Mouse (Mus musculus) CH12.LX (cell line): Measurements from ENCODE around the gene Frs3. TPM values are rescaled to one million over a fixed set of nuclear protein-coding genes. Genes with fewer than 3 reads are reported as not detected.

Experiments used
- DNase-seq: peaks from one replicate; pipeline ENCODE4 v3.0.0-alpha.2; 2013; ENCODE audit errors: extremely low read depth
- H3K27ac ChIP-seq: 2 replicates; pipeline ENCODE4 v1.5.1; 2012; ENCODE audit warnings: low read depth, mild to moderate bottlenecking, control low read depth, moderate library complexity; ENCODE audit not compliant: insufficient read depth
- H3K27me3 ChIP-seq: replicated peaks from 2 replicates; pipeline ENCODE3; 2012; ENCODE audit warnings: inconsistent platforms
- H3K36me3 ChIP-seq, 2 experiments: replicated peaks in 1 of 2; 2 replicates each; pipeline versions ENCODE3 to v1.6.1; 2012; ENCODE audit warnings: inconsistent platforms in 1 of 2, low read length in 1 of 2, mild to moderate bottlenecking in 1 of 2, mixed read lengths in 1 of 2, moderate library complexity in 1 of 2; ENCODE audit not compliant: control insufficient read depth in 1 of 2, insufficient read depth in 1 of 2
- H3K4me1 ChIP-seq, 2 experiments: 2 replicates each; pipeline ENCODE4 v1.6.1; 2012; ENCODE audit warnings: inconsistent platforms in 1 of 2, moderate library complexity in 1 of 2; ENCODE audit not compliant: insufficient read depth in 2 of 2, control insufficient read depth in 1 of 2
- H3K4me2 ChIP-seq: 2 replicates; pipeline ENCODE4 v1.6.1; 2012; ENCODE audit warnings: low read depth, mild to moderate bottlenecking, control low read depth; ENCODE audit not compliant: poor library complexity, insufficient read depth, severe bottlenecking
- H3K4me3 ChIP-seq, 3 experiments: fragments of 150-350 bp in 1 of 3; sonication (generic) in 1 of 3; replicated peaks in 1 of 3; 2 replicates each; pipeline versions ENCODE3 to v1.5.1; 2011 to 2012; ENCODE audit warnings: low read depth in 2 of 3, low read length in 2 of 3, mild to moderate bottlenecking in 2 of 3, moderate library complexity in 2 of 3, control low read depth in 1 of 3, improper control_type of control experiment in 1 of 3, inconsistent platforms in 1 of 3, mixed read lengths in 1 of 3; ENCODE audit not compliant: poor library complexity in 1 of 3
- H3K79me2 ChIP-seq: replicated peaks from 2 replicates; pipeline ENCODE4 v1.6.1; 2012; ENCODE audit warnings: mild to moderate bottlenecking, moderate library complexity; ENCODE audit not compliant: control insufficient read depth, poor library complexity, insufficient read depth, severe bottlenecking; ENCODE audit errors: extremely low read depth
- H3K9ac ChIP-seq: 2 replicates; pipeline ENCODE4 v1.6.1; 2012; ENCODE audit warnings: low read depth, mild to moderate bottlenecking, control low read depth, moderate library complexity; ENCODE audit not compliant: insufficient read depth
- H3K9me3 ChIP-seq: replicated peaks from 2 replicates; pipeline ENCODE3; 2012; ENCODE audit warnings: low read length, inconsistent platforms, mixed read lengths
- BHLHE40 ChIP-seq: IDR thresholded peaks from 2 replicates; pipeline ENCODE4 v1.6.1; 2011; ENCODE audit warnings: mild to moderate bottlenecking, low read depth, low read length, improper control_type of control experiment
- CHD1 ChIP-seq: IDR thresholded peaks from 2 replicates; pipeline ENCODE4 v1.6.1; 2012; ENCODE audit warnings: low read depth, low read length, improper control_type of control experiment, inconsistent platforms
- CHD2 ChIP-seq: IDR thresholded peaks from 2 replicates; pipeline ENCODE4 v1.6.1; 2011; ENCODE audit warnings: low read length, improper control_type of control experiment
- CTCF ChIP-seq, 2 experiments: IDR thresholded peaks in 1 of 2; conservative IDR thresholded peaks in 1 of 2; 2 replicates each; pipeline ENCODE4 v1.5.1; 2011 to 2012; ENCODE audit warnings: low read depth in 2 of 2, low read length in 2 of 2, improper control_type of control experiment in 1 of 2, inconsistent platforms in 1 of 2, mild to moderate bottlenecking in 1 of 2, moderate library complexity in 1 of 2
- ELF1 ChIP-seq: IDR thresholded peaks from 2 replicates; pipeline ENCODE4 v1.6.1; 2014; ENCODE audit warnings: low read depth, mild to moderate bottlenecking, inconsistent platforms, low read length, improper control_type of control experiment
- GABPA ChIP-seq: IDR thresholded peaks from 2 replicates; pipeline ENCODE4 v1.6.1; 2012; ENCODE audit warnings: low read depth, low read length, improper control_type of control experiment, inconsistent platforms; ENCODE audit not compliant: insufficient replicate concordance
- HCFC1 ChIP-seq: IDR thresholded peaks from 2 replicates; pipeline ENCODE4 v1.6.1; 2012; ENCODE audit warnings: low read depth, mild to moderate bottlenecking, inconsistent platforms, low read length, improper control_type of control experiment
- IRF4 ChIP-seq: IDR thresholded peaks from 2 replicates; pipeline ENCODE4 v1.6.1; 2014; ENCODE audit warnings: low read depth, mild to moderate bottlenecking, inconsistent platforms, low read length, improper control_type of control experiment
- JUN ChIP-seq: IDR thresholded peaks from 2 replicates; pipeline ENCODE4 v1.6.1; 2011; ENCODE audit warnings: low read depth, mild to moderate bottlenecking, low read length, improper control_type of control experiment, moderate library complexity; ENCODE audit not compliant: insufficient read depth
- JUND ChIP-seq: conservative IDR thresholded peaks from 2 replicates; pipeline ENCODE4 v1.6.1; 2011; ENCODE audit warnings: low read depth, low read length, improper control_type of control experiment
- KAT2A ChIP-seq: IDR thresholded peaks from 2 replicates; pipeline ENCODE4 v1.6.1; 2012; ENCODE audit warnings: low read length, improper control_type of control experiment, inconsistent platforms; ENCODE audit not compliant: insufficient replicate concordance
- MAFK ChIP-seq: IDR thresholded peaks from 2 replicates; pipeline ENCODE4 v1.6.1; 2011; ENCODE audit warnings: low read length, improper control_type of control experiment; ENCODE audit not compliant: insufficient replicate concordance
- MAX ChIP-seq: IDR thresholded peaks from 2 replicates; pipeline ENCODE4 v1.6.1; 2011; ENCODE audit warnings: low read length, improper control_type of control experiment
- MAZ ChIP-seq: IDR thresholded peaks from 2 replicates; pipeline ENCODE4 v1.6.1; 2012; ENCODE audit warnings: low read depth, mild to moderate bottlenecking, inconsistent platforms, low read length, improper control_type of control experiment, moderate library complexity
- MEF2A ChIP-seq: IDR thresholded peaks from 2 replicates; pipeline ENCODE4 v1.6.1; 2014; ENCODE audit warnings: low read depth, mild to moderate bottlenecking, inconsistent platforms, low read length, improper control_type of control experiment, borderline replicate concordance
- MXI1 ChIP-seq: IDR thresholded peaks from 2 replicates; pipeline ENCODE4 v1.6.1; 2011; ENCODE audit warnings: mild to moderate bottlenecking, low read depth, low read length, improper control_type of control experiment
- MYC ChIP-seq: IDR thresholded peaks from 2 replicates; pipeline ENCODE4 v1.6.1; 2011; ENCODE audit warnings: low read depth, mild to moderate bottlenecking, improper control_type of control experiment, low read length
- NELFE ChIP-seq: IDR thresholded peaks from 2 replicates; pipeline ENCODE4 v1.6.1; 2011; ENCODE audit warnings: low read depth, low read length, improper control_type of control experiment
- NRF1 ChIP-seq: IDR thresholded peaks from 2 replicates; pipeline ENCODE4 v1.6.1; 2014; ENCODE audit warnings: low read depth, mild to moderate bottlenecking, inconsistent platforms, low read length, improper control_type of control experiment, moderate library complexity
- POLR2A ChIP-seq: IDR thresholded peaks from 2 replicates; pipeline ENCODE4 v1.6.1; 2011; ENCODE audit warnings: low read depth, mild to moderate bottlenecking, improper control_type of control experiment, low read length
- POLR2AphosphoS2 ChIP-seq: IDR thresholded peaks from 2 replicates; pipeline ENCODE4 v1.6.1; 2011; ENCODE audit warnings: low read depth, low read length, improper control_type of control experiment
- RAD21 ChIP-seq: IDR thresholded peaks from 2 replicates; pipeline ENCODE4 v1.6.1; 2011; ENCODE audit warnings: low read depth, mild to moderate bottlenecking, low read length, improper control_type of control experiment, moderate library complexity
- SIN3A ChIP-seq: IDR thresholded peaks from 2 replicates; pipeline ENCODE4 v1.6.1; 2012; ENCODE audit warnings: low read length, improper control_type of control experiment, inconsistent platforms
- SMC3 ChIP-seq: IDR thresholded peaks from 2 replicates; pipeline ENCODE4 v1.6.1; 2011; ENCODE audit warnings: low read depth, low read length, improper control_type of control experiment
- TBP ChIP-seq: conservative IDR thresholded peaks from 2 replicates; pipeline ENCODE4 v1.6.1; 2011; ENCODE audit warnings: low read depth, low read length, improper control_type of control experiment
- TCF12 ChIP-seq: IDR thresholded peaks from 2 replicates; pipeline ENCODE4 v1.6.1; 2014; ENCODE audit warnings: low read depth, mild to moderate bottlenecking, inconsistent platforms, low read length, improper control_type of control experiment
- UBTF ChIP-seq: IDR thresholded peaks from 2 replicates; pipeline ENCODE4 v1.6.1; 2012; ENCODE audit warnings: low read depth, mild to moderate bottlenecking, inconsistent platforms, low read length, improper control_type of control experiment, moderate library complexity
- USF1 ChIP-seq: IDR thresholded peaks from 2 replicates; pipeline ENCODE4 v1.6.1; 2014; ENCODE audit warnings: low read depth, mild to moderate bottlenecking, inconsistent platforms, low read length, improper control_type of control experiment
- ZC3H11A ChIP-seq: IDR thresholded peaks from 2 replicates; pipeline ENCODE4 v1.6.1; 2012; ENCODE audit warnings: low read depth, mild to moderate bottlenecking, inconsistent platforms, low read length, improper control_type of control experiment
- ZMIZ1 ChIP-seq: IDR thresholded peaks from 2 replicates; pipeline ENCODE4 v1.6.1; 2012; ENCODE audit warnings: low read depth, mild to moderate bottlenecking, inconsistent platforms, low read length, improper control_type of control experiment
- ZNF384 ChIP-seq: IDR thresholded peaks from 2 replicates; pipeline ENCODE4 v1.6.1; 2012; ENCODE audit warnings: low read depth, low read length, improper control_type of control experiment, inconsistent platforms
- dilution Hi-C: fragments of 300-500 bp; cut with MboI; formaldehyde crosslinking; loops from 2 replicates; pipeline ENCODE4 v1.14.3; 2020; ENCODE audit warnings: low sequenced_read_pairs; ENCODE audit not compliant: extremely low pct_unique_long_range_greater_than_20kb, extremely low pct_ligation_motif_present
- in situ Hi-C: fragments of 300-500 bp; cut with MboI; formaldehyde crosslinking; loops from 3 replicates; pipeline ENCODE4 v1.14.3; 2019; ENCODE audit warnings: low sequenced_read_pairs, low pct_ligation_motif_present, low pct_unique_long_range_greater_than_20kb, mixed read lengths
- polyA plus RNA-seq: library from polyadenylated mRNA; unstranded; fragments of >175 nt; gene quantifications from 2 replicates; pipeline ENCODE4 v1.2.1, GENCODE M21; 2012; ENCODE audit warnings: low read depth; ENCODE audit not compliant: insufficient read length
- total RNA-seq, 2 experiments: library from RNA; depleted of rRNA; stranded (reverse); fragments of 300-350 nt in 1 of 2; fragments of >200 nt in 1 of 2; gene quantifications; 2 replicates each; pipeline ENCODE4 v1.2.3; 2012 to 2014

The Frs3 gene
- total and polyA plus RNA-seq, 3 experiments: 0.54 to 2.9 (median 0.67) TPM

GRCm38 (mm10) chr17:47736856-47737255 lies 48.0 kb downstream of the Frs3 start, which contains the start of gene Tfeb:
Gene Tfeb (plus strand): TSS chr17:47737030.
- dilution Hi-C loops: no loop called here
- peak within 1 kb of the TSS; percentile 17; the same call in 1 of the 2 replicates for H3K4me2 ChIP-seq
- peak within 1 kb of the TSS; percentile 84 for H3K9ac ChIP-seq
- peaks cover 3% of the 10 kb centered on the region for H3K9me3 ChIP-seq
- H3K27me3 ChIP-seq: peaks cover under 1% of the 10 kb centered on the region
- H3K36me3 ChIP-seq: peaks cover 0 to 9% of the 10 kb centered on the region in 2 experiments
- in situ Hi-C loops: no loop called here
- peak within 1 kb of the TSS; percentile 99 for H3K27ac ChIP-seq
- H3K4me3 ChIP-seq: peak within 1 kb of the TSS; percentile 50 to 87 (median 79)
- TF ChIP-seq JUND (no peak), NRF1 (peak; percentile 48), SIN3A (peak; percentile 84), TBP (0 out of 2 replicates have a peak, but pooled peaks have one; percentile 14), BHLHE40 (0 out of 2 replicates have a peak, but pooled peaks have one; percentile 7), POLR2A (peak; percentile 41; the same call in 1 of the 2 replicates), CHD1 (0 out of 2 replicates have a peak, but pooled peaks have one; percentile 50), IRF4 (peak; percentile 71), GABPA (peak; percentile 77; the same call in 1 of the 2 replicates), TCF12 (peak; percentile 86), KAT2A (peak; percentile 98), CTCF (conservative IDR thresholded peaks at IDR 0.05 in 1 of 2, IDR thresholded peaks at IDR 0.05 in 1 of 2; ENCODE audit: low read depth in 2 of 2, low read length in 2 of 2) (peak in 1 of 2 experiments; percentile 94; a peak in 2 of 4 replicates), MAZ (peak; percentile 98), MAX (peak; percentile 34; the same call in 1 of the 2 replicates), MEF2A (peak; percentile 73), ZNF384 (no peak), NELFE (peak; percentile 60), ZMIZ1 (peak; percentile 18), MAFK (0 out of 2 replicates have a peak, but pooled peaks have one; percentile 11), MYC (no peak), CHD2 (peak; percentile 66; the same call in 1 of the 2 replicates), USF1 (no peak; the same call in 1 of the 2 replicates), JUN (no peak), MXI1 (peak; percentile 68; the same call in 1 of the 2 replicates), POLR2AphosphoS2 (no peak; the same call in 1 of the 2 replicates), SMC3 (peak; percentile 85), HCFC1 (peak; percentile 99), ELF1 (peak; percentile 68; the same call in 1 of the 2 replicates), UBTF (peak; percentile 93), RAD21 (peak; percentile 41), ZC3H11A (no peak)
- H3K79me2 ChIP-seq: peaks cover 16% of the 10 kb centered on the region
- DNase-seq: peak; percentile 86
- peaks cover 12 to 22% of the 10 kb centered on the region in 2 experiments for H3K4me1 ChIP-seq
